Mouse (Mus musculus) limb, embryonic 14.5 days (tissue): ENCODE measurements at regions not wholly inside any gene's neighbourhood (a gene's known extent, or its start where the extent isn't known, plus 50 kb on each side); places are given as distances from the start of the nearest gene placed in this dataset.

ENCODE experiments used
- ATAC-seq: fragments of 200-750 bp; cut with Nextera tagmentation; 2 replicates; pipeline ENCODE4 v1.8.0; 2017; ENCODE audit warnings: low read depth, moderate number of reproducible peaks, moderate TSS enrichment; ENCODE audit not compliant: low FRiP score
- DNase-seq: peaks from one replicate; pipeline ENCODE4 v3.0.0-alpha.2; 2015; ENCODE audit warnings: low spot score
- H3K27ac ChIP-seq: fragments of 300-500 bp; sonication (generic); replicated peaks from 2 replicates; pipeline ENCODE4 v1.5.1; 2014; ENCODE audit warnings: low read depth, mild to moderate bottlenecking, low read length, moderate library complexity, mixed read lengths
- H3K27me3 ChIP-seq: fragments of 300-500 bp; sonication (generic); 2 replicates; pipeline ENCODE4 v1.6.1; 2014; ENCODE audit warnings: low read length, mixed read lengths; ENCODE audit not compliant: control insufficient read depth, insufficient read depth
- H3K36me3 ChIP-seq: fragments of 300-500 bp; sonication (generic); 2 replicates; pipeline ENCODE4 v1.6.1; 2014; ENCODE audit warnings: mild to moderate bottlenecking, low read length, moderate library complexity, mixed read lengths; ENCODE audit not compliant: control insufficient read depth, insufficient read depth
- H3K4me1 ChIP-seq: fragments of 300-500 bp; sonication (generic); 2 replicates; pipeline ENCODE4 v1.6.1; 2014; ENCODE audit warnings: antibody characterized with exemption, low read length, mixed read lengths; ENCODE audit not compliant: control insufficient read depth, insufficient read depth
- H3K4me2 ChIP-seq: fragments of 300-500 bp; sonication (generic); replicated peaks from 2 replicates; pipeline ENCODE4 v1.6.1; 2014; ENCODE audit warnings: low read depth, mild to moderate bottlenecking, low read length, moderate library complexity; ENCODE audit not compliant: severe bottlenecking
- H3K4me3 ChIP-seq: fragments of 300-500 bp; sonication (generic); replicated peaks from 2 replicates; pipeline ENCODE4 v1.5.1; 2014; ENCODE audit warnings: low read length
- H3K9ac ChIP-seq: fragments of 300-500 bp; sonication (generic); 2 replicates; pipeline ENCODE4 v1.6.1; 2014; ENCODE audit warnings: mild to moderate bottlenecking, low read depth, low read length, moderate library complexity; ENCODE audit not compliant: severe bottlenecking
- H3K9me3 ChIP-seq: fragments of 300-500 bp; sonication (generic); 2 replicates; pipeline ENCODE4 v1.6.1; 2016; ENCODE audit warnings: low read length; ENCODE audit not compliant: control insufficient read depth
- POLR2A ChIP-seq: fragments of 200-500 bp; IDR thresholded peaks from 2 replicates; pipeline ENCODE4 v1.8.0; 2012; ENCODE audit warnings: inconsistent platforms, mild to moderate bottlenecking, moderate library complexity, borderline replicate concordance; ENCODE audit not compliant: insufficient read depth, insufficient read length; ENCODE audit errors: extremely low read depth
- WGBS: fragments of 180-500 bp; shearing (Covaris S2); extraction: QIAGEN DNeasy Blood & Tissue Kit; methylation state at CpG from one replicate; pipeline ENCODE4 v1.1.7; 2014; 5-methylcytosine and 5-hydroxymethylcytosine counted together

DNA sequence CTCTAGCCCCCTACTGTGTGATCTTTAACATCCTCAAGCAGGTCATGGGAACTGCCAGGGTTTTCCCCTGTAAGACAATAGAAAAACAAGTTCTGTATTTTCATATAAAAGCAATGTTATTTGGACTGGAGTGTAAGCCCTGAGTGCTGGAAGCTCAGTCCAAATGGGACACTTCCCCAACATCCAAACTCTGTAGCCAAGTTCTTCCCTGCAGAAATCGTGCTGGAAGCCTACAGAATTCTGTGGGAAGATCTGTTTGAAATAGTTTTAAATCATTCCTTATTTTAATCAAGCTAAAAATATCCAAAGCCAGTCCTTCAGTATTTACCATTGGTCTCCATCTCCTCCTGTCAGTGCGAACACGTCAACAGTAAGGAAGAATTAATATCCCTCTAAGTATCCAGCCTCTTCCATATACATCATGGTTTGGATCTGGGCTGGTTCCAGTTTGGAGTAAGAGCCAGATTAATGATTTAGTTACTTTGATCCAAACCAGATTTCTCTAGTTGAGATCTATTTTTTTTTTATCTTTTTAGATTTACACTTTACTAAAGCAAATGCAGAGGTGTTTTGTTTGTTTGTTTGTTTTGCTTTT is 165.0 kb upstream of the Nrp1 start:
- Histone ChIP-seq H3K9me3 (no peaks in the 10 kb centered on the region), H3K4me3 (no peak overlapping the region), H3K36me3 (no peaks in the 10 kb centered on the region), H3K4me1 (no peaks in the 10 kb centered on the region), H3K4me2 (no peak overlapping the region), H3K27me3 (no peaks in the 10 kb centered on the region), H3K9ac (no peak overlapping the region), H3K27ac (no peak overlapping the region)
- 73% methylated on average over 3 of the region's 3 CpGs for WGBS
- no peak for DNase-seq
- TF ChIP-seq POLR2A, result no peak
- ATAC-seq, result no peak

GRCm38 (mm10) chr8:128200815-128201214 is 157.6 kb upstream of the Nrp1 start:
- H3K4me2 ChIP-seq, result no peak overlapping the region
- no peak overlapping the region for H3K9ac ChIP-seq
- H3K36me3 ChIP-seq, result no peaks in the 10 kb centered on the region
- no peak overlapping the region for H3K4me3 ChIP-seq
- no peaks in the 10 kb centered on the region for H3K4me1 ChIP-seq
- ATAC-seq, result no peak
- DNase-seq, result no peak
- WGBS, result 82% methylated on average over 1 of the region's 1 CpGs
- no peak overlapping the region for H3K27ac ChIP-seq
- H3K9me3 ChIP-seq, result no peaks in the 10 kb centered on the region
- no peaks in the 10 kb centered on the region for H3K27me3 ChIP-seq
- no peak for TF ChIP-seq POLR2A

DNA sequence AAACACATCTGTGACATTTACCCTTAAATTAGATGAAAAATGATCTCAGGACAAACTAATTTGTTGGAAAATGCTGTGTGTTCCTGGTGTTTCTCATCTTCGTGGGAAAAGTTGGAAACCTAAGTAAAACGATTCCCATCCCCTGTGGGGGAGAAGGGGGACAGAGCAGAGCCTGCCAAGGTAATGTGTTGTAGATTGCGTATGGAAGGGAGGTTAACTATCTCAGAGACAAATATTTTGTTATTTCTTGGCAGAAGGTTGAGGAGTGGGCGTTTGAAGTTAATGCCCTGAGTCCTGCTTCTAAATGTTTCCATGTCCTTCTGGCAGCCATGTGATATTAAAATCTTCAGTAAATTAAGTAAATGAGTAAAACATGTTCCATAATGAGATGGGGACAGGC is 156.8 kb upstream of the Nrp1 start:
- Histone ChIP-seq H3K9ac (no peak overlapping the region), H3K4me1 (no peaks in the 10 kb centered on the region), H3K4me2 (no peak overlapping the region), H3K9me3 (no peaks in the 10 kb centered on the region), H3K36me3 (no peaks in the 10 kb centered on the region), H3K27ac (no peak overlapping the region), H3K27me3 (no peaks in the 10 kb centered on the region), H3K4me3 (no peak overlapping the region)
- TF ChIP-seq POLR2A, result no peak
- 31% methylated on average over 4 of the region's 4 CpGs for WGBS
- ATAC-seq (no peak), DNase-seq (peak; percentile 45)

DNA sequence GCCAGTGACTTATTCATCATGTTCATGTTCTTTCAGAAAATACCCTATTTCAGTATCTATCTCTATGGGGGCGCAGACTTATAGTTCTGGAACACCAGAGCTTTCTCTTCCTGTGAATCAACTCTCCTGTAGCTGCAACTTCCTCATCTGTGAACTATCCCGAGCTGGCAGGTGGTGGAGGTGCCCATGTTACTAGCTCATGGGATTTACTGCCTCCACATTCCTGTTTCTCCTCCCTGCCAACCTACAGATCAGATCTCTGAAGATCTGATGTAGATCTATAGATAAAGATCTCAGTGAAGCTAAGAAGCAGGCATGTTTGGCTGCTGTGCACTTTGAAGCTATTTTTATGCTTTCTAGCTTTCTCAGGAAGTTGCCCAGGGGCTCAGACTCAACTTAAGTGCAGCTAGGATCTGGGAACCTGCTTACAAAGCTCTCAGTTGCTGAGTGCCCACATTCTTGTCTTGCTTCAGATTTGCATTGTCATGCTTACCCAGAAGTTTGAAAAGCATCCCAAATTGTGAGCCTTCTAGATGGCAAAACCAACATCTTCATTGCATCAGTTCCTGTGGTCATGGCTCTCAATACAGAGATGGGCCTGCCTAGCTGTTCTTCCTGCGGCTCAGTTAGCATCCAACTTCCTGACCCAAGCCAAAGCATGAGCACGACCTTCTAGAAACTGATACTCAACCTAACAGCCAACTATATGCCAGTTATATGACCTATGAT is 156.1 kb upstream of the Nrp1 start:
- no peak for TF ChIP-seq POLR2A
- 76% methylated on average over 4 of the region's 4 CpGs for WGBS
- no peaks in the 10 kb centered on the region for H3K4me1 ChIP-seq
- H3K36me3 ChIP-seq, result no peaks in the 10 kb centered on the region
- no peak overlapping the region for H3K4me3 ChIP-seq
- H3K27me3 ChIP-seq, result no peaks in the 10 kb centered on the region
- H3K9me3 ChIP-seq, result no peaks in the 10 kb centered on the region
- H3K27ac ChIP-seq, result no peak overlapping the region
- DNase-seq (no peak), ATAC-seq (no peak)
- no peak overlapping the region for H3K4me2 ChIP-seq
- H3K9ac ChIP-seq, result no peak overlapping the region

DNA sequence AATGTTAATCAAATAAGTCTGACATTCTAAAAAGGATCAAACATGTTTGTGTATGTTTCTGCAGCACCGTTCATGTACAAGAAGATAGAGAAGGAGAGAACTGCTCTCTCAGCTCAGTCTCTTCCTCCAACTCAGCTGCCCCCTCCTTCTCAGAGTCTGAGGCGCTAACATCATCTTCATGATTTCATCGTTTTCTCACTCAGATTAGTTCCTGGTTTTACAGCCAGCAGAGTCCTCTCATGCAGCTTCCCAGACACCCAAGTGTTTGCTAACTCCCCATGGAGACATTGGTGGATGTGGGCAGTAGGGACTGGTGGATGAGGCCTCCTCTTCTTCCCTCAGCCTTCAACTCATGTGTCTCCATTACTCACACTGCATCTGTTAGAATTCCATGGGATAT is 153.6 kb upstream of the Nrp1 start:
- DNase-seq (no peak), ATAC-seq (no peak)
- no peaks in the 10 kb centered on the region for H3K27me3 ChIP-seq
- no peaks in the 10 kb centered on the region for H3K36me3 ChIP-seq
- 63% methylated on average over 3 of the region's 3 CpGs for WGBS
- no peaks in the 10 kb centered on the region for H3K4me1 ChIP-seq
- H3K9me3 ChIP-seq, result no peaks in the 10 kb centered on the region
- no peak overlapping the region for H3K9ac ChIP-seq
- no peak for TF ChIP-seq POLR2A
- no peak overlapping the region for H3K4me2 ChIP-seq
- H3K4me3 ChIP-seq, result no peak overlapping the region
- no peak overlapping the region for H3K27ac ChIP-seq
